Mouse (Mus musculus): ENCODE measurements around the gene Tdgf1. TPM values are rescaled to one million over a fixed set of nuclear protein-coding genes. Genes with fewer than 3 reads are reported as not detected.
A peak's percentile ranks its signal among the peaks of the same experiment; 100 is the strongest.

The Tdgf1 gene
- polyA plus RNA-seq (2012; rRNA removed) = not detected in 2 replicates

GRCm38 (mm10) chr9:110945926-110946325, at the start of gene Tdgf1:
TSS of gene Tdgf1 (minus strand) at chr9:110946158.
- DNase-seq (ENCODE audit: low read depth, low spot score) = no peak
- WGBS = 25% methylated on average over 11 of the region's 11 CpGs

- WGBS = 4% methylated on average over 13 of the region's 13 CpGs
- DNase-seq (ENCODE audit: low read depth, low spot score) = peak; percentile 92
Measured at GRCm38 (mm10) chr9:110994716-110995172, 48.8 kb upstream of the Tdgf1 start.

- WGBS = 9% methylated on average over 3 of the region's 3 CpGs
- no peak for DNase-seq (ENCODE audit: low read depth, low spot score)
Measured at GRCm38 (mm10) chr9:110993281-110993709, 47.3 kb upstream of the Tdgf1 start.

- WGBS = 12% methylated on average over 6 of the region's 6 CpGs
- no peak for DNase-seq (ENCODE audit: low read depth, low spot score)
Measured at GRCm38 (mm10) chr9:110990204-110990603, 44.2 kb upstream of the Tdgf1 start, which contains the start of gene Rtp3. TSS of gene Rtp3 (minus strand) at chr9:110990583.

DNA sequence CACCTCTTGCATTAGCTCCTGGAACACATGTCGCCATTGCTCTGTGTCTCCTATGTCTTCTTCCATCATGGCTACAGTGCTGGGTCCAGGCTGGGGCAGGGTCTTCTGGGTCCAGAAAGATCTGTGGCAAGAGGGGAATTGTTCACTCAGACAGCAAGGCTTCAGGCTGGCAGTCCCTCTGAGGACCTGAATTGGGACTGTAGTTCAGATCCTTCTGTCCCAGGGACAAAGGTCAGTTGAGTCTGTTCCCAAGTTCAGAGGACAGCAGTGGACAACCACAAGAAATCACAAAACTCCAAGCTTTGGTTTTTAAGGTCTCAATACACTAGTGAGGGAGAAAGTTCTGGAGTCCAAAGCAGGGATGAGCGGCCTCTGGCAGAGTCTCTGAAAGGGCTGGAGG, 43.6 kb upstream of the Tdgf1 start:
- 94% methylated on average over 2 of the region's 2 CpGs for WGBS
- DNase-seq (ENCODE audit: low read depth, low spot score) = no peak

DNA sequence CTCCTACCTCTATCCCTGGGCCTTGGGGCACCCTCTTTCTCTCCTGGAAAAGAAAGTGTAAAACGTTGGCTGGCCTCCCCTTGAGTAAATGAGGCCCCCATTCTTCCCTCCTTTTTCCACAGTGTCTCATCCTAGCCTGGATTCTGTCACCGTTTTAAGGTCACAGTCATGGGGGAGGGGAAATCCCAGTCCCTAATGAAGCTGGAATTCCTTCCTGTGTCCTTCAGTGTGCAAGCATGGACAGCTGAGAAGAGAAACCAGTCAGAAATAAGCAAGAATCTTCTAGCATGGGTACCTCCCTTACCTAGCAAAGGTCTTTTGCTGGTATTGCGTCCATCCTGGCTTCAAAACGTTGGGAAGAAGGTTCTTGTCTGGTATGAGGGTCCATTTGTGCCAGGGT, 43.2 kb upstream of the Tdgf1 start:
- WGBS = 56% methylated on average over 4 of the region's 4 CpGs

GRCm38 (mm10) chr9:110988078-110988477, 42.1 kb upstream of the Tdgf1 start:
- 54% methylated on average over 3 of the region's 3 CpGs for WGBS
- no peak for DNase-seq (ENCODE audit: low read depth, low spot score)

More for the DNA sequence above, 43.2 kb upstream of the Tdgf1 start:
- DNase-seq (ENCODE audit: low read depth, low spot score) = no peak

DNA sequence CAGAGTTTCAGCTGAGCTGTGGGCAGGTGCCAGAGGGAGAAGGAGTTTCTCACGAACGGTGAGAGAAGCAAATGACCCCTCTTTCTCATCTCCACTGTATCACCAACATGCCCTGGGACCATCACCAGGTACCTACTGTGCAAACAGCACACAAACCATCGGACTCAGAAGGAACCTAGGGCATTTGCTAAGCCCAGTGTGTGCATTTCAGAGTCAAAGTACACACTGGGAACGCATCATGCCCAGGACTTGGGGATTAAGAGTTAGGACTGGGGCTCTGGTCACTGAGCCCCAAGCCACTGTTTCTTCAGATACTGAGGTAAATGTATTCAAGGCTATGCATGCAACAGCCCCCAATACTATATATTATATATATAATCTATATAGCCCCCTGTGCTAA, 41.4 kb upstream of the Tdgf1 start:
- 63% methylated on average over 4 of the region's 4 CpGs for WGBS
- no peak for DNase-seq (ENCODE audit: low read depth, low spot score)

GRCm38 (mm10) chr9:110985951-110986350, 40.0 kb upstream of the Tdgf1 start:
- no peak for DNase-seq (ENCODE audit: low read depth, low spot score)
- WGBS = 86% methylated on average over 8 of the region's 8 CpGs

DNA sequence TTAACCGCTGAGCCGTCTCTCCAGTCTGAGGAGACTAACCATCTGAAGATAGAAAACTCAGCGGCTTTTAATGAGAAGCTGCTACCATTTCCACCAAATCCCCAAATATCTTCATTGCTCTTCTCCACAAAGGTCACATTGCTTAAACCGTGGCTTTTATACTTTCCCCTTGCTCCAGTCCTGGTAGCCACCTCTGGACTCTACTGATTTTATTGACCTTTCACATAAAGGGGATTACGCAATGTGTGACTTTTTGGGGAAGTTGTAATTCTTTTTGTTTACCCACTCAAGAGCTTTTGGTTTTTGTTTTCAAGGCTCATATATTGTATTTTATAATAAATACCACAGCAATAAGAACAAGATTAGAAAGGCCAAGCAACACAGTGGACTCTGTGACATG, 39.6 kb upstream of the Tdgf1 start:
- DNase-seq (ENCODE audit: low read depth, low spot score) = no peak
- 83% methylated on average over 5 of the region's 5 CpGs for WGBS

- 94% methylated on average over 9 of the region's 9 CpGs for WGBS
Measured at GRCm38 (mm10) chr9:110984096-110984495, 38.1 kb upstream of the Tdgf1 start.

GRCm38 (mm10) chr9:110982351-110982750, 36.4 kb upstream of the Tdgf1 start:
- no peak for DNase-seq (ENCODE audit: low read depth, low spot score)
- WGBS = 70% methylated on average over 4 of the region's 4 CpGs

More at GRCm38 (mm10) chr9:110984096-110984495, 38.1 kb upstream of the Tdgf1 start:
- DNase-seq (ENCODE audit: low read depth, low spot score) = no peak

- 88% methylated on average over 11 of the region's 11 CpGs for WGBS
- DNase-seq (ENCODE audit: low read depth, low spot score) = no peak
Measured at GRCm38 (mm10) chr9:110979411-110979810, 33.5 kb upstream of the Tdgf1 start.

GRCm38 (mm10) chr9:110965910-110966231, 19.9 kb upstream of the Tdgf1 start:
- WGBS = 66% methylated on average over 2 of the region's 2 CpGs
- no peak for DNase-seq (ENCODE audit: low read depth, low spot score)

- DNase-seq (ENCODE audit: low read depth, low spot score) = no peak
- WGBS = 86% methylated on average over 22 of the region's 22 CpGs
Measured at GRCm38 (mm10) chr9:110965062-110965909, 19.3 kb upstream of the Tdgf1 start.

DNA sequence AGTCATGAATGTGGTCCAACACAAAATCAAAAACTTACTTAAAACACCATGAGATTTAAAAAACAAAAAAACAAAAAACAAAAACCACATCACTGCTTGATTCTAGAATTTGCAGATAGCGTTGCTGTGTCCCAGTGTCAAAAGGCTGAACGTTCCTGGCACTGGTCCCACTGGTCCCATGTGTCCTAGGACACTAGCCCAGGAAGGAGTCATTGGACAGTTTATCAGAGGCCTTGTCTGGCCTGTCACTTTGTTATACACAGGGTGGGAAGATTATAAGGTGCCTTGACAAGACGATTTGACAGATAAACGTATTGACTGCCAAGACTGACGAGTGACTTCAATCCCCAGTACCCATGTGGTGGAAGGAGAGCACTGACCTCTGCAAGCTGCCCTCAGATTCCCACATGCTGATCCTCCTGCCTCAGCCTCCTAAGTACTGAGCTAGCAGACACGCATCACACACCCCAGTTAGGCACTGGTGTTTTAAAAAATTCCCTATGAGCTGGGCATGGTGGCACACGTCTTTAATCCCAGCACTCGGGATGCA, 17.7 kb upstream of the Tdgf1 start:
- WGBS = 85% methylated on average over 8 of the region's 8 CpGs
- DNase-seq (ENCODE audit: low read depth, low spot score) = no peak

DNA sequence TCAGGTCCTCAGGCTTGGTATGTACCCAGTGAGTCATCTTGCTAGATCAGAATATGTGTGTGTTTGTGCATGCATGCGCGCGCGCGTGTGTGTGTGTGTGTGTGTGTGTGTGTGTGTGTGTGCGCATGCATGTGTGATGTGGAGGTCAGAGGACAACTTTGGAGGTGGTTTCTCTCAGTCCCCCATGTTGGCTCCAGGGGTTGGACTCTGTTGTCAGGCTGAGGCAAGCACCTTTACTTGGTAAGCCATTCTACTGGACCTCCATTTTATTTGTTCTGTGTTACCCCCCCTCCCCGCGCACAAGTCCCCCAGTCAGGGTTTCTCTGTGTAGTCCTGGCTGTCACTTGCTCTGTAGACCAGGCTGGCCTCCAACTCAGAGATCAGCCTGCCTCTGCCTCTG, 15.4 kb upstream of the Tdgf1 start:
- WGBS = 96% methylated on average over 8 of the region's 8 CpGs

DNA sequence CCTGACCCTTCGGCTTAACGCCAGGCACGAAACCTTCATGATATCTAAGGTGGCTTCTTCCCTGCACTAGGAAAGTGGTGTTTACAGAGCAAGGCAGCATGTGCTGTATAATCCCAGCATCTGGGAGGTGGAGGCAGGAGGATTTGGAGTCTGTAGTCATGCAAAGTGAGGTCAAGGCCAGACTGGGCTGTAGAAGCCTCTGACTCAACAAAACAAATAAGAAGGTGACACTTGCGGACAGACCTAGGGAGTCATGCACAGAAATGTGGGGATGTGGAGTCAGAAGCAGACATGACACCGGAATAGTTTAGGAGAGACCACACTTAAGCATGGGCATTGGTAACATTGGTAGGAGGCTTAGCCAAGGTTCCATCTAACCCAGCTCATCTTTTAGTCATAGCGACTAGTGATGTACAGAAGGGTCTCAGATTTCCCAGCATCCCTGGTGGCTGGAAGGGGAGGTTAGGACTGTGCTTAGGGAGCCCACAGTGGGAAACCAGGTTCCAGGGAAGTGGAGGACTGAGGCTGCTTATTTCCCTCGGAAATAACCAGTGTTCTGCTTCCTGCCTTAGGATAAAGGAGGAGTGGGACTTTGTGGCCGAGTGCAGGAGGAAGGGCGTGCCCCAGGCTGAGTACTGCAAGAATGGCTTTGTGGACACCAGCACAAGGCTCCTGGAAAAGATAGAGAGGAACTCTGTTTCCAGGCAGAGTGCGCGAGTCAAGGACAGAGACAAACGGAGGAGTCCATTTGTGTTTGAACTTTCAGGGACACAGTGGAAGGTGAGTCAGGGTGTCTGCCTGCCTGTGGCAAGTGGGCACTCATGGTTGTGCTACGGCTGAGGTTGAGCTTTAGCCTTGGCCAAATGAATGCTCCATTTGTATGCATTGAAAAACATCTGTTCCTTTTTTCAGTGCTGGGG, 14.5 kb upstream of the Tdgf1 start:
- 75% methylated on average over 13 of the region's 13 CpGs for whole genome bisulfite sequencing
- DNase-seq (ENCODE audit: low read depth, low spot score) = no peak

More for the DNA sequence above, 15.4 kb upstream of the Tdgf1 start:
- DNase-seq (ENCODE audit: low read depth, low spot score) = no peak

- no peak for DNase-seq (ENCODE audit: low read depth, low spot score)
- WGBS = 69% methylated on average over 5 of the region's 5 CpGs
Measured at GRCm38 (mm10) chr9:110959669-110960068, 13.7 kb upstream of the Tdgf1 start.

DNA sequence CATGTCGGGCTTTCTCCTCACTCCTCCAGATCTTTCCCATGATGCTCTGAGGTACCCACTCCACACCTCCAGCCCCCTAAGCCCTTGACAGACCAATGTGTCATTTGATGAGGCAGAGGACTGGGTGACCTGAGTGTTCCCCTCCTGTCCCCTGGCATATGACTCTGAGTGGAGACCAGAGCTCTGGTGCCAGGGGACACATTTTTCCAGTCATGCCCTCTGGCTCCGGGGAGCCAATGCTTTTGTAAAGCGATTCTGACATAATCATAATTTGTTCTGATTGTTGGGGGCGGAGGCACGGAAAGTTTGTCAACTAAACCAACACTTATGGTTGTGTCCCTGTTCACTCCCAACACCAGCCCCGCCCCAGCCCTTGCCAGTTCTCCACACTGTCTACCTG, 10.0 kb upstream of the Tdgf1 start:
- 80% methylated on average over 6 of the region's 6 CpGs for WGBS
- DNase-seq (ENCODE audit: low read depth, low spot score) = no peak
